Mouse (Mus musculus): ENCODE data around the gene Urb1. TPM values are rescaled to one million over a fixed set of nuclear protein-coding genes. Genes with fewer than 3 reads are reported as not detected.

The Urb1 gene
- 12.6 and 13.8 TPM in 2 replicates for polyA plus RNA-seq (2016; fragmentation: Nextera tagmentation; extraction: Ambion mirVana)

- peak; percentile 95 for ATAC-seq (ENCODE audit: low FRiP score)
- Histone ChIP-seq H3K27me3 (no peaks in the 10 kb centered on the region), H3K4me2 (replicated peaks) (peak within 1 kb of the TSS; percentile 72), H3K9ac (peak within 1 kb of the TSS; percentile 49), H3K27ac (peak within 1 kb of the TSS; percentile 70), H3K4me1 (peaks cover 17% of the 10 kb centered on the region), H3K4me3 (peak within 1 kb of the TSS; percentile 67), H3K36me3 (peaks cover 3% of the 10 kb centered on the region; the same call in 1 of the 2 replicates), H3K9me3 (replicated peaks) (no peaks in the 10 kb centered on the region)
- WGBS, result under 1% methylated on average over 44 of the region's 47 CpGs
Observed at GRCm38 (mm10) chr16:90809975-90810715, at the start of gene Urb1. Gene Urb1, minus strand, starts transcription at chr16:90810413.

DNA sequence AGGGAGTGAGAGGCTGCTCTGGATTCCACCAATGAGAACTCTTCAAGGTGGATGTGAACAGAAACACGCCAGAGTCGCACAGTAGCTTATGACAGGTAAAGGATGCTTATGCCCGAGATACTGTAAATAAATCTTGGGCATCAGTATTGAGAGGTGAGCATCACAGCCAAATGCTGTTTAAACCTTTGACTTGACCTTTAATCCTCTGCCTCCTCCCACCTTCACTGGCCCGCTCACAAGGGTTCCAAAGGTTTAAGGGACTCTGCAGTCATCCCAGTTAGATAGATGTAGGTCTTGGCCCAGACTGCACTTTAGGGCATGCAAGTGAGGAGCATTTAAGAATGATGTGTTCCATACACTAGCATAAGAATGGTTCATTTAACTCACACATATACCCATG lies 48.0 kb upstream of the Urb1 start:
- no peaks in the 10 kb centered on the region; the same call in 1 of the 2 replicates for H3K27me3 ChIP-seq
- WGBS, result 88% methylated on average over 4 of the region's 4 CpGs
- H3K36me3 ChIP-seq, result no peaks in the 10 kb centered on the region
- no peak overlapping the region for H3K4me3 ChIP-seq
- no peaks in the 10 kb centered on the region for H3K4me1 ChIP-seq
- no peak overlapping the region for H3K27ac ChIP-seq
- H3K9ac ChIP-seq, result no peak overlapping the region
- no peaks in the 10 kb centered on the region for H3K9me3 ChIP-seq (replicated peaks)
- ATAC-seq (ENCODE audit: low FRiP score), result no peak
- no peak overlapping the region for H3K4me2 ChIP-seq (replicated peaks)

GRCm38 (mm10) chr16:90856552-90857200 lies 46.5 kb upstream of the Urb1 start:
- no peak for ATAC-seq (ENCODE audit: low FRiP score)
- H3K4me3 ChIP-seq, result no peak overlapping the region
- no peak overlapping the region for H3K9ac ChIP-seq
- H3K4me1 ChIP-seq, result no peaks in the 10 kb centered on the region
- H3K4me2 ChIP-seq (replicated peaks), result no peak overlapping the region
- H3K27me3 ChIP-seq, result no peaks in the 10 kb centered on the region
- H3K27ac ChIP-seq, result no peak overlapping the region
- 92% methylated on average over 6 of the region's 6 CpGs for WGBS
- H3K36me3 ChIP-seq, result no peaks in the 10 kb centered on the region
- H3K9me3 ChIP-seq (replicated peaks), result no peaks in the 10 kb centered on the region

DNA sequence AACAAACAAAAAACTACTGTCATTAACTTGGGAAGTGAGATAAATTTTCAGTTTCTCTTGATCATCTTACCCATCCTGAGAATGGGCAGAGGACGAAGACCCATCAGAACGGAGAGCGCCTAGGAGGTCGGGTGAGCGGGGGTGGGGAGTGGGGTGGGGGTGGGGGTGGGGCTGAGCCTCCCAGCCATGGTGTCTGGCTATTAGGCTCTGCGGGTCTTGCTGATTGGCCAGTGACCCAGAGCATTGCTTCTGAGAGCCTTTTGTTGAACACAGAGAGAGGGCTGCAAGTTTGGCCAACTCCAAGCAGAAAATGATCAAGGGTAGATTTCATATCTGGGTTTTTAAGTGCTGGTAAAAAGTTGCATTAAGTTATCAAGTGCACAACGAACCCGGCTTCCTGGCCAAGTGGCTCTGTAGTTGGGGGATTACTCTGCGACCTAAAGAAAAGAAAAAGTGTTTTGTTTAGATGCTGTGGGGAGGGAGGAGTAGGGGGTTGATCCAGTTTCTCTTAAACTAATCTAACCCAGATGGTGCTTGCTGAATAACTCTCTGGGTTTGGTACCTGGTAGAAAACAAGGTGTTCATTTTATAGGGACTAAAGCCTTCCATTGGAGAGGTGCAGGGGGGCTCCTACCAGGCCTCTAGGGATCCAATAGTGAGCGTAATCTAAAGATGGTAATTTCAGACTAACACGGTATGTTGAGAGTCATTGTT lies 41.6 kb upstream of the Urb1 start:
- WGBS, result 58% methylated on average over 11 of the region's 11 CpGs
- no peak overlapping the region for H3K27ac ChIP-seq

GRCm38 (mm10) chr16:90850881-90851280 lies 40.7 kb upstream of the Urb1 start:
- Histone ChIP-seq H3K4me3 (no peak overlapping the region), H3K27ac (no peak overlapping the region), H3K36me3 (no peaks in the 10 kb centered on the region), H3K4me2 (replicated peaks) (no peak overlapping the region), H3K9me3 (replicated peaks) (no peaks in the 10 kb centered on the region), H3K27me3 (peaks cover 4% of the 10 kb centered on the region; the same call in 1 of the 2 replicates), H3K9ac (no peak overlapping the region), H3K4me1 (peaks cover 2% of the 10 kb centered on the region; the same call in 1 of the 2 replicates)
- ATAC-seq (ENCODE audit: low FRiP score), result no peak
- 65% methylated on average over 7 of the region's 7 CpGs for WGBS

More for the DNA sequence above, 41.6 kb upstream of the Urb1 start:
- Histone ChIP-seq H3K4me2 (replicated peaks) (no peak overlapping the region), H3K9ac (no peak overlapping the region), H3K4me1 (peaks cover 2% of the 10 kb centered on the region; the same call in 1 of the 2 replicates), H3K27me3 (peaks cover 4% of the 10 kb centered on the region; the same call in 1 of the 2 replicates), H3K4me3 (no peak overlapping the region), H3K9me3 (replicated peaks) (no peaks in the 10 kb centered on the region), H3K36me3 (no peaks in the 10 kb centered on the region)
- no peak for ATAC-seq (ENCODE audit: low FRiP score)

- Histone ChIP-seq H3K4me3 (no peak overlapping the region), H3K9me3 (replicated peaks) (no peaks in the 10 kb centered on the region), H3K4me2 (replicated peaks) (no peak overlapping the region), H3K27me3 (peaks cover 4% of the 10 kb centered on the region; the same call in 1 of the 2 replicates), H3K9ac (no peak overlapping the region), H3K4me1 (peaks cover 11% of the 10 kb centered on the region), H3K36me3 (no peaks in the 10 kb centered on the region), H3K27ac (no peak overlapping the region)
- WGBS, result 47% methylated on average over 12 of the region's 12 CpGs
- ATAC-seq (ENCODE audit: low FRiP score), result 0 out of 2 replicates have a peak, but pooled peaks have one; percentile 6
Observed at GRCm38 (mm10) chr16:90849262-90849661, 39.0 kb upstream of the Urb1 start.

- Histone ChIP-seq H3K4me1 (peaks cover 11% of the 10 kb centered on the region), H3K9me3 (replicated peaks) (no peaks in the 10 kb centered on the region), H3K4me3 (no peak overlapping the region), H3K36me3 (no peaks in the 10 kb centered on the region), H3K9ac (no peak overlapping the region), H3K27me3 (peaks cover 4% of the 10 kb centered on the region; the same call in 1 of the 2 replicates), H3K4me2 (replicated peaks) (no peak overlapping the region), H3K27ac (no peak overlapping the region)
- ATAC-seq (ENCODE audit: low FRiP score), result no peak
- 70% methylated on average over 7 of the region's 7 CpGs for WGBS
Observed at GRCm38 (mm10) chr16:90848697-90849096, 38.5 kb upstream of the Urb1 start.

- Histone ChIP-seq H3K9ac (no peak overlapping the region), H3K4me1 (peaks cover 28% of the 10 kb centered on the region), H3K27ac (peak overlapping the region; percentile 44; the same call in 1 of the 2 replicates), H3K9me3 (replicated peaks) (no peaks in the 10 kb centered on the region), H3K4me3 (no peak overlapping the region), H3K36me3 (no peaks in the 10 kb centered on the region), H3K27me3 (peaks cover 4% of the 10 kb centered on the region), H3K4me2 (replicated peaks) (no peak overlapping the region)
- ATAC-seq (ENCODE audit: low FRiP score), result peak; percentile 44; the same call in 1 of the 2 replicates
- 63% methylated on average over 13 of the region's 13 CpGs for WGBS
Observed at GRCm38 (mm10) chr16:90845591-90845990, 35.4 kb upstream of the Urb1 start.

DNA sequence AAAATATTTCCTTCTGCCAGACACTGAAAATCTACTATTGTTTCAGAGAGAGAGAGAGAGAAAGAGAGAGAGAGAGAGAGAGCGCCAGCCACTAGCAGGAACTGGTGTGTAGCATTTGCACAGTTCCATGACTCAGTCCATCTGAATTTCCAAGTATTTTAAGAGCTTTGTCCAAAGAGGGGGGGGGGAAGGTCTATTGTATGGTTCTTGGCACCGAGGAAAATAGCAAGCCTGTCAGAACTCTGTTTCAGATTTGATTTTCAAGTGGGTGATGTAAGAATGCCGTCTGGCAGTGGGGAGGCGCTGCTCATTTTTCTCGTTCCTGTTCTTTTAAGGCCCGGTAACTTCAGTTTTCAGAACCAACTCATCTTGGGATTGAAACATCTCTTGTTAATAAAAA lies 34.8 kb upstream of the Urb1 start:
- H3K9me3 ChIP-seq (replicated peaks), result no peaks in the 10 kb centered on the region
- WGBS, result 70% methylated on average over 6 of the region's 6 CpGs

DNA sequence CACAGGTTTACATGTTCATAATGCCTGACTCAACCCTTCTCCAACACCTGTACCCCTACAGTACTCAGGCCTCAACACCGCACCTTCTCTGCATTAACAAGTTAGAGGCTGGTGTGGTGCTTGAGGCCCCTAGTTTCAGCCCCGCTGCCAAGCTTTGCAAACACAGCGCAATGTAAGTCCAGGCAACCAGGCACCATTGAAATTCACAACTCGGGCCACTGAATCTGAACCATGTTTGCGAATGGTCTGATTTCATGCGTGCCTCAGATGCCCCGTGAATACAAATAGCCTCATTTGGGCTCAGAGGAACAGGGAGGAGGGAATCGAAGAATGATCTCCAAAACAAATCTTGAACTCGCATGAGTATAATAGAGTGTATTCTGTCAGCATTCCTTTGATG lies 32.0 kb upstream of the Urb1 start:
- H3K9me3 ChIP-seq (replicated peaks), result no peaks in the 10 kb centered on the region
- WGBS, result 32% methylated on average over 9 of the region's 9 CpGs
- H3K4me2 ChIP-seq (replicated peaks), result 0 out of 2 replicates have a peak overlapping the region, but pooled peaks have one; percentile 3
- ATAC-seq (ENCODE audit: low FRiP score), result peak; percentile 20; the same call in 1 of the 2 replicates
- peaks cover 29% of the 10 kb centered on the region for H3K4me1 ChIP-seq
- no peak overlapping the region for H3K27ac ChIP-seq
- H3K9ac ChIP-seq, result no peak overlapping the region
- H3K27me3 ChIP-seq, result no peaks in the 10 kb centered on the region; the same call in 1 of the 2 replicates
- no peaks in the 10 kb centered on the region for H3K36me3 ChIP-seq
- no peak overlapping the region for H3K4me3 ChIP-seq

More for the DNA sequence above, 34.8 kb upstream of the Urb1 start:
- peak overlapping the region; percentile 44 for H3K27ac ChIP-seq
- no peaks in the 10 kb centered on the region for H3K36me3 ChIP-seq
- peaks cover 29% of the 10 kb centered on the region for H3K4me1 ChIP-seq
- H3K27me3 ChIP-seq, result no peaks in the 10 kb centered on the region; the same call in none of the 2 replicates
- H3K9ac ChIP-seq, result no peak overlapping the region
- H3K4me2 ChIP-seq (replicated peaks), result no peak overlapping the region
- no peak for ATAC-seq (ENCODE audit: low FRiP score)
- H3K4me3 ChIP-seq, result no peak overlapping the region

DNA sequence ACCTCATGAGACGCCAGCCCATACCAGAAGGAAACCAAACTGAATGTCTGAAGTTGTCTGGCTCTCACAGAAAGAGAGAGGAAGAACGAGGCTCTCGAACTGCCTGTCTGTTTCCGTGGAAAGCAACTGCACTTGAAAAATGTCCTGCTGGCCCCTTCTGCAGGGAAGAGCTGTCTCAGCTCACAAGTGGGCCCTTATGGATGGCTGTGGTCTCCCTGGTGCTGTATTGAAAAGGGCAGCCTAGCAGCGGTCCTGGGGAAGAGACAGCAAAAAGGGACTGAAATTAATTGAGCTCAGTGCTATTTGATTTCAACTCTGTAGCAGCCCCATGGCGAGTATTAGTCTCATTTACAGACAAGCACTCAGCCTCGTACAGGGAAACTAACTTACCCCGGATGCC lies 27.2 kb upstream of the Urb1 start:
- ATAC-seq (ENCODE audit: low FRiP score), result no peak
- no peak overlapping the region for H3K27ac ChIP-seq

More for the DNA sequence above, 27.2 kb upstream of the Urb1 start:
- no peaks in the 10 kb centered on the region for H3K9me3 ChIP-seq (replicated peaks)
- no peak overlapping the region for H3K4me3 ChIP-seq
- peaks cover 31% of the 10 kb centered on the region for H3K4me1 ChIP-seq
- peaks cover 12% of the 10 kb centered on the region; the same call in 1 of the 2 replicates for H3K27me3 ChIP-seq
- H3K4me2 ChIP-seq (replicated peaks), result no peak overlapping the region
- no peak overlapping the region for H3K9ac ChIP-seq
- no peaks in the 10 kb centered on the region for H3K36me3 ChIP-seq
- WGBS, result 56% methylated on average over 8 of the region's 8 CpGs
